Mouse (Mus musculus) small intestine, adult 2 months (tissue): ENCODE results near the gene Mia2. TPM values are rescaled to one million over a fixed set of nuclear protein-coding genes. Genes with fewer than 3 reads are reported as not detected.
"Not testable (repeated sequence)": the region's sequence is repeated elsewhere in the genome, so short reads cannot be mapped to it uniquely, and the experiment has no call there.

Source experiments
- H3K27ac ChIP-seq: fragments of 200-500 bp; 2 replicates; pipeline ENCODE4 v1.5.1; 2012; ENCODE audit warnings: low read depth, low read length, control low read depth, inconsistent platforms; ENCODE audit not compliant: insufficient read depth
- H3K27me3 ChIP-seq: fragments of 200-500 bp; 2 replicates; pipeline ENCODE4 v1.6.1; 2012; ENCODE audit warnings: mild to moderate bottlenecking, moderate library complexity, low read length, inconsistent platforms; ENCODE audit not compliant: control insufficient read depth, insufficient read depth
- H3K36me3 ChIP-seq: fragments of 200-500 bp; 2 replicates; pipeline ENCODE4 v1.6.1; 2012; ENCODE audit warnings: mild to moderate bottlenecking, low read length, control low read depth, inconsistent platforms; ENCODE audit not compliant: control insufficient read depth, insufficient read depth
- H3K4me1 ChIP-seq: fragments of 200-500 bp; 2 replicates; pipeline ENCODE4 v1.6.1; 2012; ENCODE audit warnings: low read length, inconsistent platforms, mixed read lengths; ENCODE audit not compliant: control insufficient read depth, insufficient read depth, insufficient read length
- H3K4me3 ChIP-seq: fragments of 200-500 bp; 2 replicates; pipeline ENCODE4 v1.5.1; 2012; ENCODE audit warnings: low read depth, mild to moderate bottlenecking, control low read depth, inconsistent platforms, low read length, moderate library complexity
- CTCF ChIP-seq: fragments of 200-500 bp; IDR thresholded peaks from 2 replicates; pipeline ENCODE4 v1.5.1; 2012; ENCODE audit warnings: low read depth, mild to moderate bottlenecking, control low read depth, inconsistent platforms, low read length, moderate library complexity, mixed read lengths; ENCODE audit not compliant: insufficient replicate concordance, insufficient read length; ENCODE audit errors: extremely low read depth
- POLR2A ChIP-seq: fragments of 200-500 bp; IDR thresholded peaks from 2 replicates; pipeline ENCODE4 v1.6.1; 2012; ENCODE audit warnings: low read depth, mild to moderate bottlenecking, control low read depth, inconsistent platforms, low read length, moderate library complexity
- WGBS: fragments of 180-500 bp; shearing (Covaris S2); methylation state at CpG from one replicate; pipeline ENCODE4 v1.1.7; 2018; 5-methylcytosine and 5-hydroxymethylcytosine counted together
- polyA plus RNA-seq: library from polyadenylated mRNA; depleted of rRNA; stranded (reverse); fragments of >200 nt; gene quantifications from 2 replicates; pipeline ENCODE4 v1.2.3, GENCODE M21; 2012; rRNA removed

Mia2 gene
- polyA plus RNA-seq, 1 experiment, result 37.8 TPM

- Histone ChIP-seq H3K4me3 (peak within 1 kb of the TSS; percentile 82), H3K36me3 (no peaks in the 10 kb centered on the region), H3K27ac (peak within 1 kb of the TSS; percentile 88), H3K27me3 (no peaks in the 10 kb centered on the region), H3K4me1 (peaks cover 6% of the 10 kb centered on the region; the same call in 1 of the 2 replicates)
- TF ChIP-seq POLR2A (peak; percentile 79), CTCF (peak; percentile 70; the same call in 1 of the 2 replicates)
- WGBS, result under 1% methylated on average over 109 of the region's 109 CpGs
These were observed 124.0 kb downstream of the Mia2 start, which contains the start of gene Fbxo33 for GRCm38 (mm10) chr12:59219325-59220225. Gene Fbxo33 (minus strand): TSS chr12:59219725.

GRCm38 (mm10) chr12:59228401-59228800, 132.8 kb downstream of the Mia2 start:
- TF ChIP-seq POLR2A, result no peak
- no peak for TF ChIP-seq CTCF

GRCm38 (mm10) chr12:59238434-59238833, 142.8 kb downstream of the Mia2 start:
- no peak overlapping the region for H3K27ac ChIP-seq
- TF ChIP-seq CTCF (no peak), POLR2A (no peak)
- H3K4me1 ChIP-seq, result no peaks in the 10 kb centered on the region
- H3K36me3 ChIP-seq, result no peaks in the 10 kb centered on the region
- WGBS, result 83% methylated on average over 5 of the region's 5 CpGs
- H3K27me3 ChIP-seq, result no peaks in the 10 kb centered on the region
- no peak overlapping the region for H3K4me3 ChIP-seq

More at GRCm38 (mm10) chr12:59228401-59228800, 132.8 kb downstream of the Mia2 start:
- H3K4me3 ChIP-seq, result no peak overlapping the region
- H3K27ac ChIP-seq, result no peak overlapping the region
- no peaks in the 10 kb centered on the region for H3K27me3 ChIP-seq
- no peaks in the 10 kb centered on the region for H3K4me1 ChIP-seq
- H3K36me3 ChIP-seq, result no peaks in the 10 kb centered on the region
- 89% methylated on average over 5 of the region's 5 CpGs for WGBS

- 86% methylated on average over 8 of the region's 8 CpGs for WGBS
- H3K4me1 ChIP-seq, H3K4me3 ChIP-seq, H3K27ac ChIP-seq, H3K36me3 ChIP-seq, H3K27me3 ChIP-seq: not testable (repeated sequence)
These were observed 145.4 kb downstream of the Mia2 start for GRCm38 (mm10) chr12:59241031-59241430.

Other genes with a start within 250 kb of the Mia2 start
- gene Sec23a, start 83.8 kb upstream of the Mia2 start, polyA plus RNA-seq, result 9.7 and 26.3 TPM in 2 replicates
- gene Gemin2, start 82.4 kb upstream of the Mia2 start, polyA plus RNA-seq, result 0.74 and 1.1 TPM in 2 replicates
- gene Trappc6b, start 34.3 kb upstream of the Mia2 start, polyA plus RNA-seq, result 30.0 and 56.7 TPM in 2 replicates
- gene Pnn, start 28.9 kb upstream of the Mia2 start, polyA plus RNA-seq, result 5.2 and 8.9 TPM in 2 replicates
- gene Fbxo33, start 123.9 kb downstream of the Mia2 start, polyA plus RNA-seq, result 4.4 and 6.2 TPM in 2 replicates